Mouse (Mus musculus): ENCODE data around the gene Ddx41. TPM values are rescaled to one million over a fixed set of nuclear protein-coding genes. Genes with fewer than 3 reads are reported as not detected.

Gene Ddx41
- polyA plus RNA-seq, 1 experiment, result 53.6 TPM

GRCm38 (mm10) chr13:55507877-55508276, 28.6 kb downstream of the Ddx41 start:
- Histone ChIP-seq H3K36me3 (ENCODE audit: control insufficient read depth, insufficient read depth, low read length) (peaks cover 16% of the 10 kb centered on the region), H3K27me3 (ENCODE audit: control insufficient read depth, insufficient read depth, low read length) (no peaks in the 10 kb centered on the region), H3K27ac (ENCODE audit: insufficient read depth, low read depth, low read length) (no peak overlapping the region), H3K4me1 (ENCODE audit: control insufficient read depth, insufficient read depth, insufficient read length, low read length) (peaks cover 17% of the 10 kb centered on the region), H3K4me3 (ENCODE audit: low read depth, low read length) (no peak overlapping the region)
- TF ChIP-seq POLR2A (IDR thresholded peaks at IDR 0.05; ENCODE audit: low read depth, low read length), result no peak
- TF ChIP-seq CTCF (IDR thresholded peaks at IDR 0.05; ENCODE audit: extremely low read depth, insufficient read length, insufficient replicate concordance, low read depth, low read length), result no peak
- WGBS, result 73% methylated on average over 11 of the region's 11 CpGs

GRCm38 (mm10) chr13:55506697-55507096, 29.8 kb downstream of the Ddx41 start:
- Histone ChIP-seq H3K4me3 (ENCODE audit: low read depth, low read length) (no peak overlapping the region), H3K36me3 (ENCODE audit: control insufficient read depth, insufficient read depth, low read length) (peaks cover 16% of the 10 kb centered on the region), H3K27me3 (ENCODE audit: control insufficient read depth, insufficient read depth, low read length) (no peaks in the 10 kb centered on the region), H3K4me1 (ENCODE audit: control insufficient read depth, insufficient read depth, insufficient read length, low read length) (peaks cover 9% of the 10 kb centered on the region), H3K27ac (ENCODE audit: insufficient read depth, low read depth, low read length) (no peak overlapping the region)
- TF ChIP-seq POLR2A (IDR thresholded peaks at IDR 0.05; ENCODE audit: low read depth, low read length) (no peak), CTCF (IDR thresholded peaks at IDR 0.05; ENCODE audit: extremely low read depth, insufficient read length, insufficient replicate concordance, low read depth, low read length) (no peak)
- WGBS, result 83% methylated on average over 10 of the region's 10 CpGs

- Histone ChIP-seq H3K4me1 (ENCODE audit: control insufficient read depth, insufficient read depth, insufficient read length, low read length) (0 out of 2 replicates have a peak, but pooled peaks cover under 1% of the 10 kb centered on the region), H3K36me3 (ENCODE audit: control insufficient read depth, insufficient read depth, low read length) (peaks cover 16% of the 10 kb centered on the region), H3K27me3 (ENCODE audit: control insufficient read depth, insufficient read depth, low read length) (no peaks in the 10 kb centered on the region), H3K4me3 (ENCODE audit: low read depth, low read length) (no peak overlapping the region), H3K27ac (ENCODE audit: insufficient read depth, low read depth, low read length) (no peak overlapping the region)
- TF ChIP-seq POLR2A (IDR thresholded peaks at IDR 0.05; ENCODE audit: low read depth, low read length) (no peak), CTCF (IDR thresholded peaks at IDR 0.05; ENCODE audit: extremely low read depth, insufficient read length, insufficient replicate concordance, low read depth, low read length) (no peak)
- WGBS, result 88% methylated on average over 9 of the region's 9 CpGs
Measured at GRCm38 (mm10) chr13:55505810-55506209, 30.6 kb downstream of the Ddx41 start.

GRCm38 (mm10) chr13:55504390-55504789, 32.1 kb downstream of the Ddx41 start:
- Histone ChIP-seq H3K4me1 (ENCODE audit: control insufficient read depth, insufficient read depth, insufficient read length, low read length) (no peaks in the 10 kb centered on the region), H3K4me3 (ENCODE audit: low read depth, low read length) (no peak overlapping the region), H3K36me3 (ENCODE audit: control insufficient read depth, insufficient read depth, low read length) (peaks cover 18% of the 10 kb centered on the region), H3K27me3 (ENCODE audit: control insufficient read depth, insufficient read depth, low read length) (no peaks in the 10 kb centered on the region), H3K27ac (ENCODE audit: insufficient read depth, low read depth, low read length) (no peak overlapping the region)
- 82% methylated on average over 5 of the region's 5 CpGs for WGBS
- TF ChIP-seq CTCF (IDR thresholded peaks at IDR 0.05; ENCODE audit: extremely low read depth, insufficient read length, insufficient replicate concordance, low read depth, low read length) (no peak), POLR2A (IDR thresholded peaks at IDR 0.05; ENCODE audit: low read depth, low read length) (no peak)

- Histone ChIP-seq H3K4me3 (ENCODE audit: low read depth, low read length) (no peak overlapping the region), H3K27me3 (ENCODE audit: control insufficient read depth, insufficient read depth, low read length) (no peaks in the 10 kb centered on the region), H3K27ac (ENCODE audit: insufficient read depth, low read depth, low read length) (no peak overlapping the region), H3K36me3 (ENCODE audit: control insufficient read depth, insufficient read depth, low read length) (peaks cover 12% of the 10 kb centered on the region), H3K4me1 (ENCODE audit: control insufficient read depth, insufficient read depth, insufficient read length, low read length) (no peaks in the 10 kb centered on the region)
- no peak for TF ChIP-seq CTCF (IDR thresholded peaks at IDR 0.05; ENCODE audit: extremely low read depth, insufficient read length, insufficient replicate concordance, low read depth, low read length)
- TF ChIP-seq POLR2A (IDR thresholded peaks at IDR 0.05; ENCODE audit: low read depth, low read length), result no peak
- WGBS, result 73% methylated on average over 8 of the region's 8 CpGs
Measured at GRCm38 (mm10) chr13:55502405-55502804, 34.1 kb downstream of the Ddx41 start.

GRCm38 (mm10) chr13:55500575-55500974, 35.9 kb downstream of the Ddx41 start:
- H3K36me3 ChIP-seq (ENCODE audit: control insufficient read depth, insufficient read depth, low read length), result peaks cover 8% of the 10 kb centered on the region

GRCm38 (mm10) chr13:55498906-55499305, 37.6 kb downstream of the Ddx41 start:
- WGBS, result 67% methylated on average over 11 of the region's 11 CpGs

More at GRCm38 (mm10) chr13:55500575-55500974, 35.9 kb downstream of the Ddx41 start:
- no peak for TF ChIP-seq POLR2A (IDR thresholded peaks at IDR 0.05; ENCODE audit: low read depth, low read length)
- TF ChIP-seq CTCF (IDR thresholded peaks at IDR 0.05; ENCODE audit: extremely low read depth, insufficient read length, insufficient replicate concordance, low read depth, low read length), result no peak
- Histone ChIP-seq H3K27ac (ENCODE audit: insufficient read depth, low read depth, low read length) (no peak overlapping the region), H3K27me3 (ENCODE audit: control insufficient read depth, insufficient read depth, low read length) (no peaks in the 10 kb centered on the region), H3K4me1 (ENCODE audit: control insufficient read depth, insufficient read depth, insufficient read length, low read length) (peaks cover 2% of the 10 kb centered on the region; the same call in 1 of the 2 replicates), H3K4me3 (ENCODE audit: low read depth, low read length) (no peak overlapping the region)
- 73% methylated on average over 10 of the region's 10 CpGs for WGBS

More at GRCm38 (mm10) chr13:55498906-55499305, 37.6 kb downstream of the Ddx41 start:
- H3K27ac ChIP-seq (ENCODE audit: insufficient read depth, low read depth, low read length), result no peak overlapping the region
- no peaks in the 10 kb centered on the region for H3K27me3 ChIP-seq (ENCODE audit: control insufficient read depth, insufficient read depth, low read length)
- H3K4me1 ChIP-seq (ENCODE audit: control insufficient read depth, insufficient read depth, insufficient read length, low read length), result peaks cover 2% of the 10 kb centered on the region
- H3K36me3 ChIP-seq (ENCODE audit: control insufficient read depth, insufficient read depth, low read length), result peaks cover 3% of the 10 kb centered on the region
- no peak for TF ChIP-seq POLR2A (IDR thresholded peaks at IDR 0.05; ENCODE audit: low read depth, low read length)
- no peak for TF ChIP-seq CTCF (IDR thresholded peaks at IDR 0.05; ENCODE audit: extremely low read depth, insufficient read length, insufficient replicate concordance, low read depth, low read length)
- no peak overlapping the region for H3K4me3 ChIP-seq (ENCODE audit: low read depth, low read length)
